Mouse (Mus musculus): ENCODE measurements around the gene Olfr958.

Gene Olfr958

DNA sequence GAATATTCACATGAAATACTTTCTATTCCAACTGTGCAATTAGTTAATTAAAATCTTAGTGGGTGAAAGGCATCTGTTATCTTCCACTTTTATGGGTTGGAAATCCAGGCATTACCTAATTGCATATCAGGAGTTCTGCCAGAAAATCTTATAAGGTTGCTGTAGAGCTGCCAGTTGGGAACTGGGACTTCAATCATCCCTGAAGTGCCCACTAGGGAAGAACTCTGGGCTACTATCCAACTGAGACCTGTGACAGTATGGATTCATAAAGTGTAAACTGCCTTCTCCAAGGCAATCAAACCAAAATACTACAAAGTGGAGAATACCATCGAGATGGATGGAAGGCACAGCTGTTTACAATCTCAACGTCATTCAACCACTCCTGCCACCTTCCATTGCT, at the start of gene Olfr958:
TSS of gene Olfr958 (minus strand) at position 109 of the 400 bp plus-strand sequence.
- no peak for DNase-seq

DNA sequence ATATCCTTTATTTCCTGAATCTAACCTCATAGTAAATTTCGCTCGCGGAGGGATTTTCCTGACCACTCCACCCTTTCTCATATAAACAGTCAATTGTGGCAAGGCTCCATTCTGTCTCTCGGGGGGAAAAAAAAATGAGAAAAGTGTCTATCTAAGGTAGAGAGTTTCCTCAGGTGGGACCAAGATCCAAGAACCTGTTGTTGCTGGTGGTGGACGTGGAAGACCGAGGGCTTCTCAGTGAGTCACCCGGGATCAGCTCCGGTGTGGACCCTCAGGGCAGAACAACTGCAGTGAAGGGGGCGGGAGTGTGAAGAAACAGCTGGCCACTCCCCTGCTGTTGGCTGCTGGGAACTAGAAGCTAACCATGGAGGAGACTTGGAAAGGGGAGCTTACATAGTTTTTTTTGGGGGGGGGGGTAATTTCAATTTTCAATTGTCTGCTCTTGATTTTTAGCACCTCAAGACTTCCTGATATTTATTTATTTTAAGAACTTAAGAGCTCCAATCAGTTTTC, 49.5 kb upstream of the Olfr958 start:
- no peak for DNase-seq

DNA sequence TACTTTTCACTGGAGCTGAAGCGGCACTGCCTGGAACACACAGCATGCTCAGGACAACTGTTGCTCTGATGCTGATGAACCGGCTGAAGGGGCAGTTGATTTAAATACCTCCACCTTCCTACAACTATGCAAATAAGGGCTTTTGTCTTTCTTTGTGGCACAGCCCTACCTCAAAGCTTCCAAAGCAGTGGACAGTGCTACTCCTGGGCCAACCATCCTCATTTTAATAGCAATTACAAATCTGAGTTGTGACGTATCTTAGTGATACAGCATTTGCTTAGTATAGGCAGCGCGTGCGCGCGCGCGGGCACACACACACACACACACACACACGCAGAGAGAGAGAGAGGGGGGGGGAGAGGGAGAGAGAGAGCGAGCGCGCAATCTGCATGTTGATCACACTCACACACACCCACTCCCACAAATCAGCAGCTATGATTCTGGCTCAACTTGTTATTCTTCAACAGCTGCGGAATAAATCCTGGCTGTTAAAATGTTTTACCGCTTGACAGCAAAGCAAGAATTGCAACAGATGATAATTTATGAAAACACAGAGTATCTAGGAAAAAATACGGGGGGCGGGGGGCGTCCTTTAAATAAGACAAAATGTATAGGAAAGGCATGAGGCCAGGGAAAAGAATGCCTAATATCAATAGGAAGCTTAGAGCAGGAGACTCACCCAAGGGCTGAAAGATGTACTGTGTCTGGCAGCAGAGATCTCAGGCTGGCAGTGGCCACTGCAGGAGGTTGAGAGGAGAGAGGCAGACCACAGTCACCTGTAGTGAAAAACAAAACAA, 48.9 kb upstream of the Olfr958 start:
- DNase-seq, result no peak

DNA sequence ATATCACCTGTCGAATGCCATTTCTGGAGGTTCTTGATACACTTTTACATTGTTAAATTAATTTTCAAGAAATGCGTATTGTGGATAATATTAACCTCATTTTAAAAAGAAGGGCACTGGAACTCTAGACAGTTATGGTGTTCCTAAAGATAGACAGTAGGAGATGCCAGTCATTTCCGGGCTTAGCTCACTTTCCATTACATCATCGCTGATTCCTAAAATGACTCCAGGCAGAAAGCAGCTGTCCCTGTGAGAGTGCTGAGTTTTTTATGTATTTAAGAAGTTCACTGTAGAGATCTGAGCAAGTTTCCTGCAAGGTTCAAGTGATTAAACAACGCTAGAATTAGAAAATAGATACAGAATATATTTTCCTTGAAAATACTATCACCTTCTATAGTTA, 23.2 kb upstream of the Olfr958 start:
- no peak for DNase-seq

- no peak for DNase-seq
Observed at GRCm38 (mm10) chr9:39575469-39575868, 21.6 kb upstream of the Olfr958 start, which contains the start of gene Olfr959. Gene Olfr959 (minus strand): TSS chr9:39575569.

DNA sequence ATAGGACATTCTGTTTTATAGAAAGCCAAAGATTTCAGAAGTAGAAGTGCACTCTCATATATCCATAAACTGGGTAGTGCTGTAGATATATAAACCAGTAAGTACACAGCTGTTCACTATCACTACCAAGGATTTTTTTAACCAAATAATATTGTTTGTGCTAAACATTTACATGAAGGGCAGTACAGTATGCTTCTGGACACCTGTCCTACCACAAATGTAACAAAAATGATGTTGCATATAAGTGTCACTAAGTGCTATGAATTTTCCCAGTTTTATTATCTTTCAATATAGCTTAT, 4.4 kb upstream of the Olfr958 start:
- DNase-seq, result no peak

GRCm38 (mm10) chr9:39557529-39558348, 3.9 kb upstream of the Olfr958 start:
- no peak for DNase-seq

- no peak for DNase-seq
Observed at GRCm38 (mm10) chr9:39550806-39551205, 3.0 kb downstream of the Olfr958 start.

- no peak for DNase-seq
Observed at GRCm38 (mm10) chr9:39523616-39524285, 30.1 kb downstream of the Olfr958 start.

- no peak for DNase-seq
Observed at GRCm38 (mm10) chr9:39518595-39518994, 35.3 kb downstream of the Olfr958 start.

DNA sequence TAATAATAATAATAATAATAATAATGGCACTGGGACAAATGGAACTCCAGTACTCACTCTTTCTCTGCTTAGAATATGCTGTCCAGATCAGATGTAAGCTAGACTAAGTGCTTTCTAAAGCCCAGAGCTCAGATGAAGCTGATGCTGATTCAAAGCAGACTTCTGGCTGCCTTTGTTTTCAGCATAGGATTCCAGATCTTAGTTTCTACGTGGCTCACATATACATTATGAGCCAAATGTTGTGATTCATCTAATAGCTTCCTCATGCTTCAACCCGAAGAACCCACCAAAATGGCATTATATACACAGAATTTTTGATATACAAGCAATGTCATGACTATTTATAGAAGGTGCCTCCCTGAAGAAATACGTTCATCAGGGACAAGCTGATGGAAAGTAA, 38.3 kb downstream of the Olfr958 start, which contains the start of gene Olfr957:
TSS of gene Olfr957 (minus strand) at position 279 of the 400 bp plus-strand sequence.
- DNase-seq, result no peak

DNA sequence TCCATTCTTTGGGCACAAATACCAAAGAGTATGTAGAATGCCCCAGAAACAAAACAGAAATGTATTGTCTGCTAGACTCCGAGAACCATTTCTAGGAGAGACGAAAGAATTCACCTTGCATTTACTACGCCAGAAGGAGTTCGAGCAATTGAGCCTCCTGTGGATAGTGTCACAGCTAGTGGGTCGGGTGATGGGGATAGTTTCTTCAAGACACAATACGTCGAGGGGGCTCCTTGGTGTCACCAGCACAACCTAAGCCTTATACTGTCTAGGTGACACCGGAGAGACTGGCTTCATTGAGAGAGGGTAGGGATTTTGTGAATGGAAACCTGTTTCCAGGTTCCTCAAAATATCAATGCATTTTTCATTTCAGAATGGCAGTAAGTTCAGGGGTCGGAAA, 44.4 kb downstream of the Olfr958 start:
- DNase-seq, result no peak

GRCm38 (mm10) chr9:39508998-39509397, 44.9 kb downstream of the Olfr958 start:
- DNase-seq, result peak; percentile 27 to 73
